Mouse (Mus musculus): Measurements from ENCODE around the gene Fcer1g.

Fcer1g gene

DNA sequence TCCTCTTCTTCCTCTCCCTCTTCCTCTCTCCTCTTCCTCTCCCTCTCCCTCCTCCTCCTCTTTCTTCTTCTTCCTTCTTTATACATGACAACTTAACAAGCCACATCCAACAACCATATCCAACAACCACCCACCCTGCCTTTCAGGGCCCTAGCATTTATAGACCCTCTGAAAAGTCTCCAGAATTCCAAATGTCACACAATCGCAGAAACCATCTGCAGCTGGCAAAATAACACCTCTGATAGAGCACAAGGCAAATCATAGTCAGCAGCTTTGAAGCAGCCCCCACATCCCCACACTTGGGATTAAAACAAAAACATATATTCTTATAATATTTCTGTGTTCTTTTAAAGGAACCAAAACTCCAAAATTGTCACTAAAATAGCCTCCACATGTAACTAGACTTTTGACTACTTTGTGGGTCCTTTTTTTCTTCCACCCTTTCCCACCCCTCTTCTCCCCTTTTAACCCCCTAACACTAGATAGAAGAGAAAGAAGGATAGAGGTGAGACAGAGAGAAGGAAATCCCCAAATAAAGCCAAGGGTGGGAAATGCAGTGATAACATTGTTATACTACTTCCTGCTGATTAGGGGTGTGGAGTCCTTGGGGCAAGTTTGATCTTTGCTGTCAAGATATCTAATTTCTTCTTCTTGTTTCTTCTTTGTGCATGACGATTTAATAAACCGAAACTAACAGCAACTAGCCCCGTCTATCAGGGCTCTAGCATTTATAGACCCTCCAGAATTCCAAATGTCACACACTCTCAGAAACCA is 32.0 kb upstream of the Fcer1g start:
- DNase-seq (ENCODE audit: low read depth, low spot score) = no peak

DNA sequence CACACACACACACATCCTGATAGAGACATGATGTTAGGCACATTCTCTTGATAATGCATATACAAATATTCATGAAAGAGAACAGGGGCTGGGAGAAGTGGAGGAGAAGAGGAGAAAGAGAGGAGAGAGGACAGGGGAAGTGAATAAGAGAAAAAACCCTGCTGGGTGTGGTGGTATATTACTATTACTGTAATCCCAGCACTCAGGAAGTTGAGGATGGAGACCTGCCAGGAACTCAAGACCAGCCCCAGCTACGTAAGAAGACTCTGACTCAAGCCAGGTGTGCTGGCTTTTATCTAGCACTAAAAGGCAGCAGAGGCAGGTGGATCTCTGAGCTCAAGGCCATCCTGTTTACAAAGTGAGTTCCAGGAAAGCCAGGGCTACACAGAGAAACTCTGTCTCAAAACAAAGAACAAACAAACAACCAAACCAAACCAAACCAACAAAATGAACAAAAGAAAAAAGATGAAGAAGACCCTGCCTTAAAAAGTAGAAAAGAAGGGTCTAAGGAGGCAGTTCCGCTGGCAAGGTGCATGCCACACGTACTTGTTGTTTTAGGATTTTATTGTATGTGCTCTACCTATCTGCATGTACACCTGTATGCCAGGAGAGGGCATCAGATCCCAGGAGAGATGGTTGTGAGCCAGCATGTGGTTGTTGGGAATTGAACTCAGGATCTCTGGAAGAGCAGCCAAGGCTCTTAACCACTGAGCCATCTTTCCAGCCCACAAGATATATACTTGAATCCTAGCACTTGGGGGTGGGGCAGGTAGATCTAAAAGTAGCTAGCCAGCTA is 29.7 kb upstream of the Fcer1g start:
- DNase-seq (ENCODE audit: low read depth, low spot score) = no peak

DNA sequence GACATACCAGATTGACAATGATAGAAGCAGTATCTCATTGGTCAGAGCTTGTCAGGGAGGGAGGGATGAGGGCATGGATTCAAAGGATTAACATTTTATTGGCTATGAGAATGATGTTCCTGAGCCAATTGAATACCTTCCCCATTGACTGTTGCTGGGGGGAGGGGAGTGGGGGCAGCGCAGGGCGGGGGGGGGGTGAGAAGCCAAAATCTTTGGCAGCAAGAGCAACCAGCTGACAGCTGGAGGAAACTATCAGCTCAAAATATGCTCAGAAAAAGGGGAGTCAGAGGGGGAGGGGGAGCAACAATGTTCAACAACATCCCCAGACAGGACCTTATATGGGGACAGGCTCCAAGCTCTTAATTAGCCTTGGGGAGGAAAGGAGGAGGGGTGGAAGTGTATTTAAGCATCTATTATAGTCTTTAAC is 29.0 kb upstream of the Fcer1g start:
- no peak for DNase-seq (ENCODE audit: low read depth, low spot score)

DNA sequence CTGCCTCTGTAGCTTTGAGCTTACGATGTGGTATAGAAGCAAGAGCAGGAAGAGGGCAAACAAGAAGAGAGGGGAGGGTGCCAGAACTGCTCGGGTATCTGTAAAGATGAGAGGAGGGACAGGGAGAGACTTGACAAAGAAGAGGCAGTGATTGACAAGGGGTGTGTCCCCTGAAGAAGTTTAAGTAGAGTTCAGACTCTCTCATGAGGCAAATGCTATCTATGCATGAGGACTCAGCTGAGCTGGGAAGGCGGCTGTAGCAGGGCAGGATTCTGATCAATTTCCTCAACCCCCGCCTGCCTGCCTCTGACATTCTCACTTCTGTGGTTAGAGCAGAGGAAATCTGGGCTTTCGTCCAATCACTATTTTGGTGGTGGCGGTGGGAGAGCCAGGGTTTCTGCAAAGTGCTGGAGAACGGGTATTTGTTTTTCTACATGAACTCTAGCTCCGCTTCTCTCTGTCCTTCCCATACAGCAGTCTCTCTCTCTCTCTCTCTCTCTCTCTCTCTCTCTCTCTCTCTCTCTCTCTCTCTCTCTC is 28.5 kb upstream of the Fcer1g start:
- no peak for DNase-seq (ENCODE audit: low read depth, low spot score)

DNA sequence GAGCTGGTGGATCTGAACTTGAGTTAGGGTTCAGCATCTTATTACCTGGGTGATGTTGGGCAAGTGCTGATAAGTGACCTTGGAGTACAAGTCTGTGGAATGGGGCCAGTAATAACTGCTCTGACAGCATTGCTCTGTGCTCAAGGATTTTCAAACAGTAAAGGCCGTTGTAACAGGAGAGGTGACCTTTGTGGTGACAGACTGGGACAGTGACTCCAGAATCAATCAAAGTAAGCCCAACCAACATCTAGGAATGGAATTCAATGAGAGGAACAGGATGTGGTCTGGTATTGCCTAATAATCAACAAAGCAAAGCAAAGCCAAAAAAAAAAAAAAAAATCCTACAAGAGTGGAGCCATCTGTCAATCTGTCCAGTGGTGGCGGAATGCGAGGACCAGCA is 26.2 kb upstream of the Fcer1g start:
- DNase-seq (ENCODE audit: low read depth, low spot score) = no peak

DNA sequence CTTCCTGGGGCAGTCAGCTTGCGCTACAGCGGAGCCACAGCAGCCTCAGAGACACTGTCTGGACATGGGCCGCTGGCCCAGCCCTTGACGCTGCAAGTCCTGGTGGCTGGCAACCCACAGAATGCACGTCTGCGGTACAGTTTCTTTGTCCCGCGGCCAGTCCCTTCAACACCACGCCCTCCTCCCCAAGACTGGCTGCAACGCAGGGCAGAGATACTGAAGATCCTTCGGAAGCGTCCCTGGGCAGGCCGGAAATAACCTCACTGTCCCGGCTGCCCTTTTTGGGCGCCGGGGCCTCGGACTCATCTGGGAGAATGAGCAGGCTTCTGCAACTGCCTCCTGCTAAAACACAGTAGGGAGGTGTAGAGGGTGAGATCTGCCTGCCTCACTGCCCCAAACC is 24.8 kb upstream of the Fcer1g start:
- DNase-seq (ENCODE audit: low read depth, low spot score) = no peak

DNA sequence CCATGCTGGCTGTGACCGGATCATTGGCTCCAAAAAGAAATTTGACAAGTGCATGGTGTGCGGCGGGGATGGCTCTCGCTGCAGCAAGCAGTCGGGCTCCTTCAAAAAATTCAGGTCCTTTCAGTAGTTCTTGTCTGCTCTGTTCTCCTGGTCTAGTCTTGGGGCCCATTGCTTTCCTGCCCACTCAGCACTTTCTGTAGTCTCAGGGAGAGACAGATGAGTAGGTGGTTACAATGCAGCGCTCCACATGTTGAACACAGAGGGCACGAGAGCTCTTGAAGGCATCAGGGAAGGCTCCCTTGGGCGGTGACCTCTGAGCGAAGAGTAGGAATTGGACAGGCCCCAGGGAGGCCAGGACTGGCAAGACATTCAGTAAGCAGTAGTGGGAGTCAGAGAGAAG is 23.6 kb upstream of the Fcer1g start:
- DNase-seq (ENCODE audit: low read depth, low spot score) = no peak

DNA sequence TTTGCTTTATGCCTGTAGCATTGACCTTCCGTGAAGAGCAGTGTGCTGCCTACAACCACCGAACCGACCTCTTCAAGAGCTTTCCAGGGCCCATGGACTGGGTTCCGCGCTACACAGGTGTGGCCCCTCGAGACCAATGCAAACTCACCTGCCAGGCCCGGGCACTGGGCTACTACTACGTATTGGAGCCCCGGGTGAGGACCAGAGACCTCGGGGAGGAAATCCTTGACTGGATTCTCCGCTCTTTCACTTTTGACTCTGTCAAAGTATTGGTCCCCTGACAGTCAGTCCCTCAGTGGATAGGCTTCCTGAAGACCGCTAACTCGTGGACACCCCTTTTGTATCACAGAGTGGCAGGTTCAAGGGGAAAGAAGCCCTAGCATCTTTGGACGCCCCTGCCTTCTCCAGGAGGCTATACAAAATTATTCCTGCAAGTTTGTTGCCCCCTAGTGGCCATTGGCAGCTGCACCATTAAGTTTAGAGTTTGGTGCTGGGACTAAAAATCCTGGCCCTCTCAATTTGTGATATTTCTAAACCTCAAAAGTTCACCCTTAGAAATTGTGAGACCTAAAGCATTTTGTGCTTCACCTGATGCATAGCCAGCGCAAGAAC is 22.9 kb upstream of the Fcer1g start:
- DNase-seq (ENCODE audit: low read depth, low spot score) = no peak

DNA sequence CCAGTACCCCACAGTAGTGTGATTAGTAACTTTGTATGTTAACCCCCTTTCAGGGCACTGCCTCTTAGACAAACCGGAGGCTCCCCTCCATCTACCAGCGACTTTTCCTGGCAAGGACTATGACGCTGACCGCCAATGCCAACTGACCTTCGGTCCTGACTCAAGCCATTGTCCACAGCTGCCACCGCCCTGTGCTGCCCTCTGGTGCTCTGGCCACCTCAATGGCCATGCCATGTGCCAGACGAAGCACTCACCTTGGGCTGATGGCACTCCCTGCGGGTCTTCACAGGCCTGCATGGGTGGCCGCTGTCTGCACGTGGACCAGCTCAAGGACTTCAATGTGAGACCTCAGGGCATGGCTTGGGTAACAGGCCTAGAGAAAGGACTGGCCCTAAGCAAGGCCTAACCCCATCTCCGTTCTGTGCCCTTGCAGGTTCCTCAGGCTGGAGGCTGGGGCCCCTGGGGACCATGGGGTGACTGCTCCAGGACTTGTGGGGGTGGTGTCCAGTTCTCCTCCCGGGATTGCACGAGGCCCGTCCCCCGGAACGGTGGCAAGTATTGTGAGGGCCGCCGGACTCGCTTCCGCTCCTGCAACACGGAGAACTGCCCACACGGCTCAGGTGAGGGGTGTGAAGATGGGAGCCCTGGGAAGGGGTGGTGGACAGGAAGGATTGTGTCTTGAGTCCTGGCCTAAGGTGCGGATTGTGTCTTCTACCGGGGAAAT is 22.1 kb upstream of the Fcer1g start:
- DNase-seq (ENCODE audit: low read depth, low spot score) = no peak

DNA sequence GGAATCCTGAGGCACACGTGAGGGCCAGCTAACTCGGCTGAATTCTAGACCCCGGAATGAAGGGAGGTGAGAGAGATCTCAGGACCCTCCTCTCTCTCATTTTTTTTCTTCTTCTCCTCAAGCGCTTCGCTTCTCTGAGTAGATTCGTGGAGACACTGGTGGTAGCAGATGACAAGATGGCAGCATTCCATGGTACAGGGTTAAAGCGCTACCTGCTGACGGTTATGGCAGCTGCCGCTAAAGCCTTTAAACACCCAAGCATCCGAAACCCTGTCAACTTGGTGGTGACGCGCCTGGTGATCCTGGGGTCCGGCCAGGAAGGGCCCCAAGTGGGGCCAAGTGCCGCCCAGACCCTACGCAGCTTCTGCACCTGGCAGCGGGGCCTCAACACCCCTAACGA is 18.2 kb upstream of the Fcer1g start:
- DNase-seq (ENCODE audit: low read depth, low spot score) = no peak

DNA sequence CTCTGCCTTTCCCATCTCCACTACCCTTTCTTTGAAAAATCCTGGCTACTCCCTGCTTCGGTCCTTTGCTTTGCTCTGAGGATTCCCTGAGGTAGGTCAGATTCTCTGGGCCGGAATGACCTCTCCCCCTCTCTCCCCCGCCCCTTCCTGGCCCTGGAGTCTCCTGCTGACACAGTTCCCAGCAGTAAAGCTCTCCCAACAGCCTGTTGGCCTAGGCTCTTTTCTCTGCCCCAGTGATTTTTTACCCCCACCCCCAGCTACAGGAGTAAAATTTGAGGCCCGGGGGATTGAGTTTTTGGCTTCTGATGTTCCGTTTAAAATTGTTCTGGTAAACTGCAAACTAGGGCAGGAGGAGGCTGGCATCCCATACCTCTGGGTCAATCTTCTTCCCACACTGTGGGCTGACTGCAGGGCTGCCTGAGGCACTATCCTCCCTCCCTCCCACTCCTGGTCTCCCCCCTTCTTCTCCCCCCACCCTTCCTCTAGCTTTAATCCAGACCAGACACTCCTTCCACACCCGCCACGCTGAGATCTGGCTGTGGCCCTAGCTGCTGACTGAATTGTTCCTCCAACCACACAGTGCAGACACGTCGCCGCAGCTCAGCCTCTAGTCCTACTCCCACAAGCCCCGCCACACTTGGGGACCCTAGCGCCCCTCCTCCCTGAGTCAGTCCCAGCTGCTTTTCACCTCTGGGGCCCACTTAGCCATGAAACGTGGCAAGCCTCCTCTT is 17.6 kb upstream of the Fcer1g start:
- DNase-seq (ENCODE audit: low read depth, low spot score) = no peak

DNA sequence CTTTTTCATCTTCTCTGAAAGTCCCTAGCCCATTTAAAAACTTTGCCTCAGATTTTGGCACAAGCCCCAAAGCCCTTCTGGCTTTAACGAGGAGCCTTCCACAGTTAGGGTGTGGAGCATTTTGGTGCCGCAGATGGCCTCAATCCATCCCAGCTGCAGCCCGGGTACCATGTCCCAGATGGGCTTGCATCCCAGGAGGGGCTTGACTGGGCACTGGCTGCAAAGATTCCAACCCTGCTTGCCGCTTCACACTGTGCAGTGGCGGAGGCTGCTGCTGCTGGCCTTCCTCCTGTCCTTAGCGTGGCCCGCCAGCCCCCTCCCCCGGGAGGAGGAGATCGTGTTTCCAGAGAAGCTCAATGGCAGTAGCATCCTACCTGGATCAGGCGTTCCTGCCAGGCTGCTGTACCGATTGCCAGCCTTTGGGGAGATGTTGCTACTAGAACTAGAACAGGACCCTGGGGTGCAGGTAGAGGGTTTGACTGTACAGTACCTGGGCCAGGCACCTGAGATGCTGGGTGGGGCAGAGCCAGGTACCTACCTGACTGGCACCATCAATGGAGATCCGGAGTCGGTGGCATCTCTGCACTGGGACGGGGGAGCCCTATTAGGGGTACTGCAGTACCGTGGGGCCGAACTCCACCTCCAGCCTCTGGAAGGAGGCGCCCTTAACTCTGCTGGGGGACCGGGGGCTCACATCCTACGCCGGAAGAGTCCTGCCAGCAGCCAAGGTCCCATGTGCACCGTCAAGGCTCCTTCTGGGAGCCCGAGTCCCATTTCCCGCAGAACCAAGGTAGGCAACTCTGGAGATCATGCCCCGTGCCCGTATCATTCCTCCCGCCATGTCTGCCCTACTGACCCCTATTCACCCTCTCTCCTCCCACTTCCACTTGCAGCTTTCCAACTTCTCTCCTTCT is 16.8 kb upstream of the Fcer1g start, which contains the start of gene Ndufs2:
Gene Ndufs2, minus strand, starts transcription at position 709 of the 914 bp plus-strand sequence.
- no peak for DNase-seq (ENCODE audit: low read depth, low spot score)

DNA sequence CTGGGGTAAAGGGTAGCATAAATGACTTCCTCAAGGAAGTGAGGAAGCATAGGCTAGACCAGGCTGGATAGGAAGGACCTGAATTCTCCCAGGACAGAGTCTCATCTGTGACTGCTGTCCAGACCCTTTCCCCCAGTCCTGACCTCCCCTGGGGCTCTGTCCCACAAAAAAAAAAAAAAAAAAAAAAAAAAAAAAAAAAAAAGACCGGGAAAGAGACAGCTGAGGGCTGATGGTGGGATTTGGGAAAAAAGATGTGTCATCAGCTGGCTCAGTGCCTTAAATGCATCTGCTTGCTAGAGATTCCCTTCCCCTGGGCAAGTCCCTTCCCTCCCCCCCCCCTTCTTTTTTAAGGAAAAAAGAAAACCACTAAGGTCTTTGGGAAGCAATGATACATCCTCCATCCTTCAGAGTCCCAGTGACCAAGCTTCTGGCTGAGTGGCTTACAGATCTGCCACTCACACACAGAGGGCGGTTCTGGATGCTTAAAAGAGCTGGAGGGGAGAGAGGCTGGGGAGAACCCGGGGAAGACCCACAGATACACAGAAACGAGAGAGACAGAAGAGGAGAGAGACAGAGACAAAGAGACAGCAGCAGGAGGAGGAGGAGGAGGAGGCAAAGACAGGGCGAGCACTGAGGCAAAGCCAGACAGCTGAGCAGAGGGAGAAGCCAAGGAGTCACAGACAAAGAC is 15.9 kb upstream of the Fcer1g start, which contains the start of gene Adamts4:
Gene Adamts4, plus strand, starts transcription at position 509 of the 688 bp plus-strand sequence.
- no peak for DNase-seq (ENCODE audit: low read depth, low spot score)

DNA sequence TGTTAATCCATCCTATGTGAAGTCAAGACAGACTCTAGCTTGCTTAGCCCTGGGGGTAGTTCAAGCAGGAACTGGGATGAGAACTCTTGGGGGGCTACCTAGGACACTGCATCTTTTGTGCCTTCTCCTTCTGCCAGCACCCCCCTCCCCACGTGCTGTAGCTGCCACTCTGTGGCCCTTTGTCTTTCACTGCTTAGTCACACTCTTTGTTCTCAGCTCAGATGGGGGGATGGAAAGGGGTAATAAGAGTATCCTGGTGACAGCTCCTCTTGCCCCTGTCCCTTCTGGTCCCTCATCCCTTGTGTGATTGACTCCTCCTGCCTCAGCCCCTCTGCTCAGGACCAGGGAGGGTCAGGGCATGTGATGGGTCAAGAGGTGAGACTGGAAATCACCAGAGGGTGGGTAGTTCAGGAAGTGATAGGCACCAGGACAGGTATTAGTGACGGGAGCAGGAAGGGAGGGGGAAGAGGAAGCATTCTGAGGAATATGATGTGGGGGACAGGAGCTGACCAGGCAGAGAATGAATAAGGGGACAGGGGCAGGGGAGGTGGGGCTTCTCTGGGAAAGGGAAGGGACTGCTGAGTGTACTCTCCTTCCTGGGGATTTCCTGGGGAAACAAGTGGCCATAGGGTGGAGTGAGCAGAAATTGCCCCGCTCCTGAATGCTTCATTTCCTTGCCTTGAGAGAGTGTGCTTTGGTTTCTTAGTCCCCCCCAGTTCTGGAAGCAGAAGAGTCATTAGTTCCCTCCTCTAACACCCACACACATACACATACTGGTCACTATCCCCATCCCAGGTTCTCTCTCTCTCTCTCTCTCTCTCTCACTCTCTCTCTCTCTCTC is 14.4 kb upstream of the Fcer1g start:
- DNase-seq (ENCODE audit: low read depth, low spot score) = no peak

DNA sequence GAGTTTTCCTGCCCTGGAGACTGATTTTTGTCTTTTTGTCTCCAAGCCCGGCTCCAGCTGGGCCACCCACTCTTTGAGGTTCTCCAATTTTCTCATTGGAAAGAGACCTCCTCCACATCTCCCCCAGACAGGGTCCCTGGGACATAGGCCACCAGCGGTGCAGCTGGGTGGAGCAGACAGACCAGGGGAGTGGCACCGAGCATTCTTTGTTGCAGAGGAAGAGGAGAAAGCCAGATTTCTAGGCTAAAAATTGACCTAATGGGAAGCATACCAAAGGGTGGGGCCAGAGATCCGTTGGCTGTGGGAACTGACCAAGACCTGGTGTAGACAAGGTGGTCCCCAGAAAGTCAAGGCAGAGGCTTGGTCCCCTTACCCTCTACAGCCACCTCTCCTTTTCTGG is 13.8 kb upstream of the Fcer1g start:
- DNase-seq (ENCODE audit: low read depth, low spot score) = no peak

DNA sequence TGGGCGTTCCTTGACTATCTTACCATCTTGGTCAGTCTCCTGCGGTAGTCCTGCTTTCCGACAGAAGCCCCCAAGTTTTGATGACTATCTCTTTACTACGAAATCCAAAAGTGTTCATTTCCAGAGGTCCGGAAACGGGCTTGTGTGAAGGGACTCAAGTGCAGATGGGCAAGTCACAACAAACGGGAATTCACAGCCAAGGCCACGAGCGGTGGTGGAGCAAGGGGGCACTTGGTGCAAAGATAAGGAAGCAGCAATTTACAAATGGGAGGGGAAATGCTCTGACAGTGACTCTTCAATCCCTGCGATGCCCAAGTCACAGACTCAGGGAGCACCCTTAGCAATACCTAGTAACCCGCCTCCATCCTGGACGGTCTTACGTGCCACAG is 13.3 kb upstream of the Fcer1g start:
- DNase-seq (ENCODE audit: low read depth, low spot score) = no peak

DNA sequence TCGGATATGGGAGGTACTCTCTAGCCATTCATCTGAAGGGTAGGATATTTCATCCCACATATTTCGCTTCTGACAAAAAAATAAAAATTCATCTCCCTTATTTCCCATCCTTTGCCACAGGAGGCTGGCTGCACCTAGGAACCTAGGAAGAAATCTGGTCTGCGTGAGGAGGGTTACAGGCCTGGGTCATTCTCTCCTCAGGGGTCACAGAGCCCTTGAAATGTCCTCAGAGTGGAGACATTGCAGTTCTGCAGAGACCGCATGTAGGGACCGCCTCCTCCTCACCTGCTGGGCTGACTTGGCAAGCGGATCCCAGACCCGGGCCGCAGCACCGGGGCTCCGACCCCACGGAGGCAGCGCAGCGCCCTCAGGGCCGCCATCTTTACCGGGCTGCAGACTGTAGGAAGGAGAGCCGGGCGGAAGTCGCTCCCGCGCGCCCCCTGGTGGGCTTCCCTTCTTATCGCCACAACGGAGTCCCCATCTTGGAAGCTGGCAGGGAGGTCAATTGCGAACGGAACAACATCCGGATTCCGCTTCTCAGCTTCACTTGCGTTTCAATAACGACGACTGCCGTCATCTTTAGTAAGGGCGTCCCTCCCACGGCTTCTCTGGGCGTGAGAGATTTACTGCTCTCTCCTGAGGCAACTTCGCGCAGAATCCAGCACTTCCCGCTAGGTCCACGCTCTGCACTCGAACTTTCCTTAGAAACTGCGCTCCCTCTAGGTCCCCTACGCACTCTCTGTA is 12.7 kb upstream of the Fcer1g start:
- DNase-seq (ENCODE audit: low read depth, low spot score) = peak; percentile 95

DNA sequence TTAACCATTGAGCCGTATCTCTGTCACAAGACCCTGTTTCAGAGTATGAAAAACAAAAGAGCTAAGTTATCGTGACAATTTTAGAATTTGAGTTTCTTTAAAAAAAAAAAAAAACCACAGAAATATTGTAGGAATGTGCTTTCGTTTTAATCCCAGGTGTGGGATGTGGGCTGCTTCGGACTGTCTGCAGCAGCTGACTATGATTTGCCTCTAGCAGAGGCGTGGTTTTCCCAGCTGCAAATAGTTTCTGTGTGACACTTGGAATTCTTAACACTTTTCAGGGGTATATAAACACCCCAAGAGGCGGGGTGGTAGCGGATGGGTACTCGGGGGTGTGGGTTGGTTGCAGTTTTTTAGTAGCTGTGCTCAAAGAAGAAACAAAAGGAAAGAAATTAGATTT is 11.2 kb upstream of the Fcer1g start:
- no peak for DNase-seq (ENCODE audit: low read depth, low spot score)

Measured in WW6 (cell line).